Mouse (Mus musculus): ENCODE data around the gene Krt76.

Krt76 gene

GRCm38 (mm10) chr15:101860421-101861130, 32.1 kb downstream of the Krt76 start:
- DNase-seq (ENCODE audit: low spot score in 2 of 2) = no peak

DNA sequence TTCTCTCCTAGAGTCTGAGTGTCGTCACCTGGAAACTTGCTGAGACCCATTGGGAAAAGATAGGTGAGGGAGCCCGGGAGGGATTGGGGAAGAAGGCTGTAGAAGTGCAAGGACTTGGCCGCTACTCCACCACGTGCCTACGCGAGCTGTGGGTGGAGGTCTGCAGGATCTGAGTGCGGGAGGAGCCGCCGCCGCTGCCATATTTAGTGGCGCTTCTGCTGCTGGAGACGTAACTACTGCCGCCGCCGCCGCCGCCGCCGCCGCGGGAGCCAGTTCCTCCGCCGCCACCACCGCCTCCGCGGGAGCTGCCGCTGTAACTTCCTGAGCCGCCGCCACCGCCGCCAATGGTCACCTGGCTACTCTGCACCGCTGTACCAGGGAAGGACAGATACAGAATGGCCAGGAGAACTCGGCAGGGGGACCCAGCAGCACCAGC, 33.0 kb downstream of the Krt76 start:
- peak; percentile 67 to 69 for DNase-seq (ENCODE audit: low spot score in 2 of 2)

DNA sequence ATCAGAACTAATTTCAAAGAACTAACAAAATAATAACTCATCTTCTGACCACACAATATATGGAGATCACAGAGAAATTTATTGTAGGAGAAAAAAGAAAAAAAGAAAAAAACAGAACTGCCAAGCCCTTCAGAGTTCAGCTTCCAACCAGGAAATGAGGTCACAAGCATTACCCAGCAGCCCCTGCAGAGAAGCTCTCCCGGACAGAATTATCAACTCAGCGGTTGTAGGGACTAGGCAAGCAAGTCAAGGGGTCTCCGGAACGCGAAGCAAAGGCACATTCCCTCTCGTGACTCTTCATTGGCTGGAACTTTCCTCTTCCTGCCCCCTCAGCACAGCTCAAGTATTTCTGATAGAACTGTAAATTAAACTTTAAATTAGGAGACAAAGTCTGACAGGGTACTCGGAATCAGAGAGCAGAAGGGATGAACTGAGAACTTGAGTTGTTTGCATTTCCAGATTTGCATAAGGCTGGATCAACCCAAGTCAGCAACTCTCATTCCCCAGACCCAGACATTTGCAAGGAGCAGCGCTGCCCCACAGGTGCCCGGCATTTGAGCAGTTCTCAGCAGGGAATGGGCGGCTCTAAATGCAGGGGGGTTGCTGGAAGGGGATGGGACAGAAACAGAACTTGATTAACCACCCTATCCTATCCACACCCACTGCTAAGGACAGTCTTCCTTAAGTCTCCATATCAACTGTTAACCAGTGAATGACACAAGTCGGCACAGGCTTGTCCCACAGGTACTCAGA, 33.9 kb downstream of the Krt76 start:
- no peak for DNase-seq (ENCODE audit: low spot score in 2 of 2)

DNA sequence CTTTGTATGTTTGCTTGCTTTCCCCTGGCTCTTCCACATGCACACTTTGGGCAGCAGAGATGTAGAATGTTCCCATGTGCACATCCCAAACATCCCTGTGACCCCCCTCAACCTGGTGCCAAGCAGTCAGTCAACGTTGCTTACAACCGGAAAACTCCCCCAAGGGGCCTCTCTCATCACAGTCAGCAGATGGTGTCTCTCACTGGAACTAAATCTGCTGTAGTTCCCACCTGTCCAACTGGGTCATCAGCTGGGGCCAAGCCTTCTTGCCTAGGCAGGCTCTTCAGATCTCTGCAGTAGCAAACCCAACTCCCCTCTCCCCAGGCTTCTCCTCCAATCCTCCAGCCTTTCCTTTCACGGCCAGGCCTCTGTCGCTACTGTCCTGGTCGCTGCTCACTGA, 36.0 kb downstream of the Krt76 start:
- no peak for DNase-seq (ENCODE audit: low spot score in 2 of 2)

GRCm38 (mm10) chr15:101855732-101856131, 37.0 kb downstream of the Krt76 start:
- DNase-seq (ENCODE audit: low spot score in 2 of 2) = no peak

- no peak for DNase-seq (ENCODE audit: low spot score in 2 of 2)
Measured at GRCm38 (mm10) chr15:101854294-101854693, 38.4 kb downstream of the Krt76 start.

- no peak for DNase-seq (ENCODE audit: low spot score in 2 of 2)
Measured at GRCm38 (mm10) chr15:101852571-101852970, 40.1 kb downstream of the Krt76 start.

- DNase-seq (ENCODE audit: low spot score in 2 of 2) = no peak
Measured at GRCm38 (mm10) chr15:101850694-101851093, 42.0 kb downstream of the Krt76 start, which contains the start of gene Krt1. TSS of gene Krt1 (minus strand) at chr15:101850794.

- DNase-seq (ENCODE audit: low spot score in 2 of 2) = peak; percentile 67 to 69
Measured at GRCm38 (mm10) chr15:101845971-101846403, 46.7 kb downstream of the Krt76 start.

- no peak for DNase-seq (ENCODE audit: low spot score in 2 of 2)
Measured at GRCm38 (mm10) chr15:101843192-101843591, 49.5 kb downstream of the Krt76 start.

- no peak for DNase-seq (ENCODE audit: low spot score in 2 of 2)
Measured at GRCm38 (mm10) chr15:101834784-101835328, 57.9 kb downstream of the Krt76 start.

Measured in right cerebral cortex, postnatal 10 days (tissue).